Mouse (Mus musculus) brain, embryonic 14.5 days (tissue): ENCODE results near the gene Gm49378. TPM values are rescaled to one million over a fixed set of nuclear protein-coding genes. Genes with fewer than 3 reads are reported as not detected.

Source experiments
- DNase-seq: peaks from one replicate; pipeline ENCODE4 v3.0.0-alpha.2; 2011; ENCODE audit warnings: low read depth
- CTCF ChIP-seq: fragments of 200-500 bp; IDR thresholded peaks from 2 replicates; pipeline ENCODE4 v1.5.1; 2012; ENCODE audit warnings: inconsistent platforms, mild to moderate bottlenecking, moderate library complexity, borderline replicate concordance; ENCODE audit not compliant: insufficient read depth, insufficient read length; ENCODE audit errors: extremely low read depth
- POLR2A ChIP-seq: fragments of 200-500 bp; IDR thresholded peaks from 2 replicates; pipeline ENCODE4 v1.6.1; 2012; ENCODE audit warnings: mild to moderate bottlenecking, inconsistent platforms, borderline replicate concordance; ENCODE audit not compliant: poor library complexity, insufficient read depth, insufficient read length, severe bottlenecking; ENCODE audit errors: extremely low read depth
- polyA plus RNA-seq: library from polyadenylated mRNA; depleted of rRNA; stranded (reverse); fragments of >200 nt; gene quantifications from 2 replicates; pipeline ENCODE4 v1.2.3, GENCODE M21; 2012; rRNA removed

The Gm49378 gene
- polyA plus RNA-seq, result 8.4 and 8.8 TPM in 2 replicates

- TF ChIP-seq POLR2A (no peak), CTCF (no peak)
- DNase-seq, result no peak
Observed at GRCm38 (mm10) chr14:55637795-55638194, at the start of gene Gm49378. TSS of gene Gm49378 (minus strand) at chr14:55637895.

- DNase-seq, result no peak
- TF ChIP-seq CTCF, result no peak
- no peak for TF ChIP-seq POLR2A
Observed at GRCm38 (mm10) chr14:55682118-55682493, 44.4 kb upstream of the Gm49378 start.

- TF ChIP-seq CTCF, result peak; percentile 88
- TF ChIP-seq POLR2A, result no peak
- DNase-seq, result peak; percentile 99
Observed at GRCm38 (mm10) chr14:55681160-55682117, 43.7 kb upstream of the Gm49378 start, which contains the start of gene Tinf2. TSS of gene Tinf2 (minus strand) at chr14:55681820.

- no peak for TF ChIP-seq POLR2A
- no peak for TF ChIP-seq CTCF
- DNase-seq, result no peak
Observed at GRCm38 (mm10) chr14:55677615-55678014, 39.9 kb upstream of the Gm49378 start.

- TF ChIP-seq CTCF (no peak), POLR2A (no peak)
- no peak for DNase-seq
Observed at GRCm38 (mm10) chr14:55672741-55673060, 35.0 kb upstream of the Gm49378 start.

- peak; percentile 99 for DNase-seq
- TF ChIP-seq POLR2A, result peak; percentile 30; the same call in 1 of the 2 replicates
- TF ChIP-seq CTCF, result no peak
Observed at GRCm38 (mm10) chr14:55671833-55672740, 34.4 kb upstream of the Gm49378 start, which contains the start of the genes Gmpr2 and Nedd8. TSS of gene Gmpr2 (plus strand) at chr14:55671941. TSS of gene Nedd8 (minus strand) at chr14:55672124.

GRCm38 (mm10) chr14:55671486-55671832 is 33.8 kb upstream of the Gm49378 start:
- DNase-seq, result no peak
- no peak for TF ChIP-seq CTCF

- DNase-seq, result no peak
- TF ChIP-seq POLR2A (no peak), CTCF (no peak)
Observed at GRCm38 (mm10) chr14:55660636-55661035, 22.9 kb upstream of the Gm49378 start.

- TF ChIP-seq CTCF (peak; percentile 66), POLR2A (peak; percentile 23; the same call in 1 of the 2 replicates)
- DNase-seq, result peak; percentile 97
Observed at GRCm38 (mm10) chr14:55659960-55660573, 22.4 kb upstream of the Gm49378 start, which contains the start of gene Mdp1. TSS of gene Mdp1 (minus strand) at chr14:55660508.

- no peak for TF ChIP-seq CTCF
- no peak for TF ChIP-seq POLR2A
- DNase-seq, result no peak
Observed at GRCm38 (mm10) chr14:55658011-55658410, 20.3 kb upstream of the Gm49378 start.

GRCm38 (mm10) chr14:55656935-55657334 is 19.2 kb upstream of the Gm49378 start:
- no peak for DNase-seq
- TF ChIP-seq POLR2A (no peak), CTCF (no peak)
